Mouse (Mus musculus) gastrocnemius, adult 8-10 months (tissue): Measurements from ENCODE around the gene Procr. TPM values are rescaled to one million over a fixed set of nuclear protein-coding genes. Genes with fewer than 3 reads are reported as not detected.

Experiments
- DNase-seq, 2 experiments: peaks; one replicate each; pipeline ENCODE4 v3.0.0; 2022; ENCODE audit warnings: low spot score in 2 of 2
- total RNA-seq, 4 experiments: library from RNA; stranded (reverse); gene quantifications; 2 replicates each; pipeline ENCODE4 v1.2.4; 2022

The Procr gene
- total RNA-seq, 4 experiments from 2014 or later: 5.1 to 10.2 (median 7.5) TPM

- DNase-seq: no peak
These were observed 47.7 kb downstream of the Procr start for GRCm38 (mm10) chr2:155798613-155799012.

DNA sequence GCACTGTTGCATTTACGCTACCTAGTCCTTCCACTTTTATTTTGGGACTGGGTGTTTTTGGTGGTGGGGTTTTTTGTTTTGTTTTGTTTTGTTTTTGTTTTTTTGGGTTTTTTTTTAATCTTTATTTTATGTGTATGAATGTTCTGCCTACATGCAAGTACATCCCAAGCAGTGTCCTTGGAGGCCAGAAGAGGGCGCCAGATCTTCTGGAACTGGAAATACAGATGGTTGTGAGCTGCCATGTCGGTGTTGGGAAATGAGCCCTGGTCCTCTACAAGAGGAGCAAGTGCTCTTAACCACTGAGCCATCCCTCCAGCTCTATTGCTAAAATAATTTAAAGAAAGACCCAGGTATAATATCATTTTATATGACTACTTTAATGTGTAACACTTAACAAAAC lies 51.8 kb downstream of the Procr start:
- no peak for DNase-seq

DNA sequence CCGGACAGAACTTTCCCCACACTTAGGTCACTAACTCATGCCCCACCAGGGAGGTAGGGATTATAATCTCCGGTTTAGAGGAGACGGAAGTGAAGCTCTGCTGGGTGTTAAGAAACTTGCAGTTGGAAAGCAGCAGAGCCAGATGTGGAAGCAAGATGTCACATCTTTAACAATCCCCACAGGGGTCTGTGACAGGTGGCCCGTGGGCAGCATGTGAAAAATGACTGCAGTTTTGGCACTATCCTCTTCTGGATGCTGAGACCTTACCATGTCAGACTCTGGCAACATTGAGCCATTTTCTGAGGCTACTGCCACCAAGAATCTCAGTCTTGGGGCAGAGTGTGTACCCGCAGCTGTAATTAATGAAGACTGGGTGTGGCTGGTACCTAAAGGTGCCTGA lies 53.1 kb downstream of the Procr start:
- no peak for DNase-seq

Other genes with a start within 250 kb of the Procr start
- gene Acss2, start 233.2 kb upstream of the Procr start, total RNA-seq: 10 to 100 TPM; 25.7 to 34.5 (median 30.1) TPM
- gene Ggt7, start 232.9 kb upstream of the Procr start, total RNA-seq: 1 to 10 TPM in 2 of 4 experiments, under 1 TPM in 2; 0.75 to 1.4 (median 1.1) TPM
- gene Gss, start 158.3 kb upstream of the Procr start, total RNA-seq: 1 to 10 TPM; 5.2 to 6.2 (median 5.6) TPM
- gene Myh7b, start 139.9 kb upstream of the Procr start, total RNA-seq: 1 to 10 TPM; 2.8 to 4.8 (median 3.3) TPM
- 100 to 1,000 TPM in 3 of 4 experiments, 10 to 100 TPM in 1; 95.4 to 104 (median 101) TPM for gene Trpc4ap, start 58.7 kb upstream of the Procr start, total RNA-seq
- gene Edem2, start 21.6 kb upstream of the Procr start, total RNA-seq: 1 to 10 TPM; 3.1 to 4.5 (median 3.8) TPM
- not detected for gene Gm17581, start 15.3 kb upstream of the Procr start, total RNA-seq
- not detected for gene Mmp24, start 24.2 kb downstream of the Procr start, total RNA-seq
- gene BC029722, start 68.3 kb downstream of the Procr start, total RNA-seq: 10 to 100 TPM; 23.2 to 31.3 (median 27.6) TPM
- 10 to 100 TPM; 44.3 to 49.9 (median 48.6) TPM for gene Eif6, start 75.8 kb downstream of the Procr start, total RNA-seq
- not detected for gene Fam83c, start 83.7 kb downstream of the Procr start, total RNA-seq
- gene Uqcc1, start 179.2 kb downstream of the Procr start, total RNA-seq: 100 to 1,000 TPM; 154 to 182 (median 168) TPM
- gene Gm15557, start 189.6 kb downstream of the Procr start, total RNA-seq: not detected
- gene Gdf5, start 194.2 kb downstream of the Procr start, total RNA-seq: under 1 TPM in 2 of 4 experiments, not detected in 2; 0.16 to 0.19 TPM
- gene Cep250, start 205.3 kb downstream of the Procr start, total RNA-seq: 1 to 10 TPM; 4.1 to 4.5 (median 4.2) TPM